Mouse (Mus musculus): Measurements from ENCODE around the gene Atp6v0a1.

DNA sequence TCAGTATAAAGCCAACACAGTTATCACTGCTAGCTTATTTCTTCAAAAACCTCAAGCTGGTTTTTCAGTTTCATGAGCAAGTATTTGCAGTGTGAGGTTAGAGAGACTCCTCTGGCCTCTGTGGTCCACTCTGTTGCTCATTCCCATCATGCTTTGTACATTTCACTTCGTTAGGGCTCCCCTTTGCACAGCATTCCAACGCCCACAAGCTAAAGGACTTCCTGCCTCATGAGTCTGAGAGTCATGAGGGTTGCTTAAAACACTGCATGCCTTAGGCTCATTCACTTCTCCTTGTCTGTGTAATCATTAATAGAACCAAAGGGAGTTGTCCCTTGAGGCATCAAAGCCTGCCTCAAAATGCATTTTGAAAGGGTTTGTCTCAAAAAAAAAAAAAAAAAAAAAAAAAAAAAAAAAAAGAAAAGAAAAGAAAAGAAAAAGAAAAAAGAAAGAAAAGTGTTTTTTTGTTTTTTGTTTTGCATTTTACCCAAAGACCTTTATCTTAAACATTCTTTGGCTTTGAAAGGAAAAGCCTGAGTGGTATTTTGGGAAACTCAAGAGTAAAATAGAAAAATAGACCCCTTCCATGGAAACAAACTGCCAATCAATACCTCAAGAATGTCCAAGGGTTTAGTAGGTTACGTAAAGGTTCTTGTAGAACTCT is 6.1 kb upstream of the Atp6v0a1 start:
- TF ChIP-seq CTCF (IDR thresholded peaks at IDR 0.05; ENCODE audit: control insufficient read depth, insufficient read depth, low read length) (no peak), POLR2A (IDR thresholded peaks at IDR 0.05; ENCODE audit: borderline replicate concordance, control insufficient read depth, low read depth, low read length) (no peak)
